18 mouse cellular contexts compared by ENCODE assay signal in the genomic region with DNA sequence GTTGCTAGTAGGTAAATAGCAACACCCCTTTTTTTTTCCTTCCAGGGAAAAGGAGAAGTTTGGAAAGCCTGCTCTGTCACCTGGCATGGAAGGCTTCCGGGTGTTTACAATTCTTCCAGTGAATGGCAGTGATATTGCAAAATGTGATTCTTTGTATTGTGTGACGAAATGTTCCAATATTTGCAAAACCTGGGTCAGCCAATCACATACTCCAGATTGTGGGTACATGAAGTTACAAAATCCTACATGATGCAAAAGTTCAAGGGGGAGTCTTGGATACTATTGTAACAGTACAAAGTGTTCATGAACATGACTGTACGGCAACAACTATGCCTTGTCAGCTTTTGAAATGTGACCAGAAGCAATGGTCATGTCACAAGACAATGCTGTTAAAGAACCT.
DNase-seq lines count a peak whose midpoint lies in the region; ATAC-seq lines count a peak whose summit lies in the region.
"Had no signal": no experiment of that assay in that cellular context is flagged by ENCODE, and none has a peak within 500 bp of the region (broad histone marks: within the 10 kb centered on the region; RNA-seq: fewer than 3 reads in every experiment).

No protein-coding gene starts in this region.

- no peak overlapping the region for H3K4me2 ChIP-seq in liver, embryonic 12.5 days
- no peak overlapping the region for H3K4me2 ChIP-seq in liver, embryonic 11.5 days
- H3K4me2 ChIP-seq in lung, embryonic 16.5 days (ENCODE audit: low read depth, low read length): no peak overlapping the region
- H3K4me2 ChIP-seq: stomach, embryonic 15.5 days had no signal

- no peak overlapping the region for H3K9ac ChIP-seq in liver, embryonic 12.5 days
- H3K9ac ChIP-seq in liver, embryonic 11.5 days (ENCODE audit: low read depth, low read length): no peak overlapping the region
- no peak overlapping the region for H3K9ac ChIP-seq in lung, embryonic 16.5 days (ENCODE audit: low read length)
- H3K9ac ChIP-seq: stomach, embryonic 15.5 days had no signal

- no peaks in the 10 kb centered on the region for H3K4me1 ChIP-seq in liver, embryonic 12.5 days
- H3K4me1 ChIP-seq in liver, embryonic 11.5 days (replicated peaks; ENCODE audit: control insufficient read depth, insufficient read depth, low read length): no peaks in the 10 kb centered on the region
- H3K4me1 ChIP-seq in lung, embryonic 16.5 days (replicated peaks; ENCODE audit: control insufficient read depth, insufficient read depth, low read length): no peaks in the 10 kb centered on the region
- H3K4me1 ChIP-seq: stomach, embryonic 15.5 days had no signal

- H3K9me3 ChIP-seq in liver, embryonic 12.5 days (replicated peaks): no peaks in the 10 kb centered on the region
- no peaks in the 10 kb centered on the region for H3K9me3 ChIP-seq in liver, embryonic 11.5 days (ENCODE audit: control insufficient read depth, low read length)
- H3K9me3 ChIP-seq in lung, embryonic 16.5 days (ENCODE audit: control insufficient read depth, low read length): peaks cover 2% of the 10 kb centered on the region; the same call in 1 of the 2 replicates
- H3K9me3 ChIP-seq: stomach, embryonic 15.5 days had no signal

- DNase-seq in liver, embryonic 11.5 days (ENCODE audit: low spot score): no peak
- no peak for DNase-seq in gastrocnemius, postnatal 10 days
- DNase-seq in embryo, embryonic 10 days (ENCODE audit: low spot score): no peak
- DNase-seq in thymus, adult 18-20 months: no peak
- DNase-seq: cerebellum, adult 9-10 months; heart, adult 11 months; kidney, adult 18-20 months; kidney, postnatal 14 days; spleen, adult 18-20 months had no signal

- WGBS in liver, embryonic 12.5 days (ENCODE audit: insufficient replicate concordance): 68% methylated on average over 3 of the region's 3 CpGs
- 77% methylated on average over 3 of the region's 3 CpGs for WGBS in liver, embryonic 11.5 days
- 74% methylated on average over 3 of the region's 3 CpGs for WGBS in lung, embryonic 16.5 days

- H3K4me3 ChIP-seq in liver, embryonic 12.5 days: no peak overlapping the region
- H3K4me3 ChIP-seq in liver, embryonic 11.5 days (ENCODE audit: low read depth, low read length): no peak overlapping the region
- H3K4me3 ChIP-seq in lung, embryonic 16.5 days (ENCODE audit: low read length): no peak overlapping the region
- H3K4me3 ChIP-seq: hindbrain, embryonic 10.5 days; left cerebral cortex, adult 2 months; megakaryocyte, embryonic 14.5 days; stomach, embryonic 15.5 days had no signal

- no peaks in the 10 kb centered on the region for H3K27me3 ChIP-seq in liver, embryonic 12.5 days (replicated peaks)
- H3K27me3 ChIP-seq in liver, embryonic 11.5 days (replicated peaks; ENCODE audit: control insufficient read depth, insufficient read depth, low read length): no peaks in the 10 kb centered on the region
- H3K27me3 ChIP-seq in lung, embryonic 16.5 days (ENCODE audit: control insufficient read depth, insufficient read depth, low read depth, low read length): no peaks in the 10 kb centered on the region
- H3K27me3 ChIP-seq: megakaryocyte, embryonic 14.5 days; stomach, embryonic 15.5 days had no signal

- H3K27ac ChIP-seq in liver, embryonic 12.5 days: no peak overlapping the region
- H3K27ac ChIP-seq in liver, embryonic 11.5 days (ENCODE audit: low read depth, low read length): no peak overlapping the region
- H3K27ac ChIP-seq in lung, embryonic 16.5 days (ENCODE audit: low read length): peak overlapping the region; percentile 45
- H3K27ac ChIP-seq: hindbrain, embryonic 10.5 days; left cerebral cortex, adult 2 months; stomach, embryonic 15.5 days had no signal

- ATAC-seq in liver, embryonic 12.5 days: peak; percentile 63; the same call in 1 of the 2 replicates
- ATAC-seq in liver, embryonic 11.5 days (replicated peaks; ENCODE audit: low FRiP score): no peak
- ATAC-seq in granulocyte monocyte progenitor cell, adult 5-6 weeks (replicated peaks; ENCODE audit: poor library complexity, severe bottlenecking): peak; percentile 97
- peak; percentile 73 for ATAC-seq in lung, embryonic 16.5 days (ENCODE audit: low read depth)
- peak; percentile 39; the same call in 1 of the 2 replicates for ATAC-seq in neutrophil, adult 5-6 weeks (ENCODE audit: extremely low read depth, insufficient number of reproducible peaks, low FRiP score, poor library complexity, severe bottlenecking)
- ATAC-seq: forebrain, embryonic 14.5 days had no signal

- no peaks in the 10 kb centered on the region for H3K36me3 ChIP-seq in liver, embryonic 12.5 days
- no peaks in the 10 kb centered on the region for H3K36me3 ChIP-seq in liver, embryonic 11.5 days (ENCODE audit: control insufficient read depth, insufficient read depth, low read length)
- no peaks in the 10 kb centered on the region for H3K36me3 ChIP-seq in lung, embryonic 16.5 days (ENCODE audit: control insufficient read depth, insufficient read depth, low read length)
- H3K36me3 ChIP-seq: hindbrain, embryonic 10.5 days; stomach, embryonic 15.5 days had no signal
